Mouse (Mus musculus): Measurements from ENCODE around the gene Dgki. TPM values are rescaled to one million over a fixed set of nuclear protein-coding genes. Genes with fewer than 3 reads are reported as not detected.

Dgki gene
- polyA plus RNA-seq, 3 experiments from 2014 or later = 0.17 to 0.75 TPM; not detected in 1

DNA sequence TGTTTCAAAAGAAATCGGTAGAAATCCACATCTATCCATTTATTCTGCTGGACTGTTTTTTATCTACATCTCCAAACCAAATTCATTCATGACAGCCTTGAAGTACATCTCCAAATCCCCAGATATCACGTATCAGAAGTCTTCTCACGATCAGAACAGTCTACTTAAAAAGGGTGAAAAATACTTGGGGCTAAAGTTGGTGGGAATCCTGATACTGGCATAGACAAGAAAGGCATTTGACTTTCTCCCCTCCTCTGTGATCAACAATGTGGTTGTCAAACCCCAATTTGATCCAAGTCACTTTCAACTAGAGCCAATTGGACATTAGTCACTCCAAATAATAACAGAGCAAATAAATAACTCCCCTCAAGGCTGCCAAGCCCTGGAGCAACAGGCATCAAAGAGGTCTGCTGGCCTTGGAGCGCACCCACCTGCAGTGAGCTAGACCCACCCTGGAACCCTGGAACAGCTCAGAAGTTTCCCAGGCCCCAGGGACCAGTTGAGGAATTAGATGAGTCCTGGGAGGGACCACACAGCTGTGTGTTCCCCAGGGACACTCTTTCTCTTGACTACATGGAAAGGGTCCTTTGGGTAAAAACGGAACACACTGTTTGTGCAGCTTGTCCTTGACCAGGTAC lies 499.6 kb downstream of the Dgki start:
- ATAC-seq = no peak

DNA sequence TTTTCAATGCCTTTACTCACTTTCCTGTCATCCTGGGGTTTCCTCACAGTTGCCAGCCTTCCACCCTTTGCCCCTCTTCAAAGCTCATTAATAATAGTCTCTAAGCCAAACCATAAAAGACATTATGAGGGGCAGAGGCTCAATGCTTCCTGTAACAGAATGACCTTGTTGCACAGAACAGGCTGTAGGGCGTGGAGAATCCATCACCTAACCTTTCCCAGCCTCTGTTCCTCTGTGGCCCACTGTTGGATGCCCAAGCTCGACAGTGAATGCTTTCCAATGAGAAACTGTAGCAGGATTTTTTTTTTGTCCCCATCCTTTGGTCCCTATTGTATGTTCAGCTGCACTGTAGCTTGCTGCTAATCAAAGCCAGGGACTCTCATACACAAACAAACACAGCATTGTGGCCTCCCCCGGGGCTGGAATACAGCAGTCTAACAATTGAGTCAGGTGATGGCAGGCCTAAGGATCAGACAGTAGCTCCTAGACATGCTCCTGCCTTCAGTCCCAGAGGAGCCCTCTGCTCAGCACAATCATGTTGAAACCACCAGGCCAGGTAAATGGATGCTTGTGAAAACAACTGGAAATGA lies 502.8 kb downstream of the Dgki start:
- ATAC-seq = no peak

Other genes with a start within 250 kb of the Dgki start
- 1 to 10 TPM; 2.3 to 3.6 (median 2.6) TPM for gene Creb3l2, start 142.0 kb upstream of the Dgki start, polyA plus RNA-seq (2017; shearing (Covaris generic))
- not detected for gene Akr1d1, start 230.0 kb upstream of the Dgki start, polyA plus RNA-seq (2017; shearing (Covaris generic))

Data from inflammation-experienced regulatory T-cells, adult 6 months (primary cell).